Mouse (Mus musculus): ENCODE data around the gene Ifit2. TPM values are rescaled to one million over a fixed set of nuclear protein-coding genes. Genes with fewer than 3 reads are reported as not detected.
"Not testable (repeated sequence)": the region's sequence is repeated elsewhere in the genome, so short reads cannot be mapped to it uniquely, and the experiment has no call there.

Ifit2 gene
- total and polyA plus RNA-seq, 3 experiments = 0.69 to 2.7 TPM; not detected in 1

- not testable (repeated sequence) for H3K9ac ChIP-seq (ENCODE audit: control insufficient read depth, low read depth, low read length, poor library complexity, severe bottlenecking); H3K36me3 ChIP-seq (ENCODE audit: control insufficient read depth in 1 of 2, insufficient read depth in 2 of 2, low read length in 2 of 2); H3K27me3 ChIP-seq (ENCODE audit: control insufficient read depth in 1 of 2, insufficient read depth in 2 of 2, low read length in 2 of 2); H3K4me3 ChIP-seq (ENCODE audit: control insufficient read depth in 1 of 2, insufficient read depth in 1 of 2, low read depth in 2 of 2, low read length in 2 of 2); H3K79me2 ChIP-seq (ENCODE audit: control insufficient read depth, insufficient read depth, low read length, poor library complexity); H3K27ac ChIP-seq (ENCODE audit: control insufficient read depth, low read depth, low read length); H3K9me3 ChIP-seq (replicated peaks; ENCODE audit: insufficient read depth, low read length)
- peak; percentile 70 for DNase-seq (ENCODE audit: low read depth, low spot score)
- TF ChIP-seq EP300 (IDR thresholded peaks at IDR 0.05; ENCODE audit: low read depth in 1 of 2, low read length in 2 of 2) = peak in 1 of 2 experiments; percentile 28; a peak in 2 of 4 replicates
- peaks cover 3 to 13% of the 10 kb centered on the region in 2 experiments; a peak in 3 of 4 replicates for H3K4me1 ChIP-seq (ENCODE audit: control insufficient read depth in 1 of 2, insufficient read depth in 2 of 2, low read length in 2 of 2)
Observed at GRCm38 (mm10) chr19:34599250-34599649, 48.8 kb downstream of the Ifit2 start.

- not testable (repeated sequence) for H3K36me3 ChIP-seq (ENCODE audit: control insufficient read depth in 1 of 2, insufficient read depth in 2 of 2, low read length in 2 of 2); H3K79me2 ChIP-seq (ENCODE audit: control insufficient read depth, insufficient read depth, low read length, poor library complexity); H3K4me3 ChIP-seq (ENCODE audit: control insufficient read depth in 1 of 2, insufficient read depth in 1 of 2, low read depth in 2 of 2, low read length in 2 of 2); H3K9me3 ChIP-seq (replicated peaks; ENCODE audit: insufficient read depth, low read length); H3K27me3 ChIP-seq (ENCODE audit: control insufficient read depth in 1 of 2, insufficient read depth in 2 of 2, low read length in 2 of 2); H3K9ac ChIP-seq (ENCODE audit: control insufficient read depth, low read depth, low read length, poor library complexity, severe bottlenecking)
- H3K27ac ChIP-seq (ENCODE audit: control insufficient read depth, low read depth, low read length) = peak within 1 kb of the TSS; percentile 14; the same call in 1 of the 2 replicates
- peaks cover 3 to 14% of the 10 kb centered on the region in 2 experiments; a peak in 3 of 4 replicates for H3K4me1 ChIP-seq (ENCODE audit: control insufficient read depth in 1 of 2, insufficient read depth in 2 of 2, low read length in 2 of 2)
- peak; percentile 69 for DNase-seq (ENCODE audit: low read depth, low spot score)
Observed at GRCm38 (mm10) chr19:34601888-34602287, 51.4 kb downstream of the Ifit2 start, which contains the start of gene Ifit1bl1. Ifit1bl1 (minus strand) TSS chr19:34601956.

- Histone ChIP-seq H3K9me3 (replicated peaks; ENCODE audit: insufficient read depth, low read length) (no peaks in the 10 kb centered on the region), H3K36me3 (ENCODE audit: control insufficient read depth in 1 of 2, insufficient read depth in 2 of 2, low read length in 2 of 2) (no peaks in the 10 kb centered on the region; a peak in 1 of 4 replicates), H3K4me1 (ENCODE audit: control insufficient read depth in 1 of 2, insufficient read depth in 2 of 2, low read length in 2 of 2) (peaks cover 0 to 6% of the 10 kb centered on the region in 2 experiments; a peak in 2 of 4 replicates), H3K27ac (ENCODE audit: control insufficient read depth, low read depth, low read length) (no peak overlapping the region), H3K9ac (ENCODE audit: control insufficient read depth, low read depth, low read length, poor library complexity, severe bottlenecking) (no peak overlapping the region), H3K27me3 (ENCODE audit: control insufficient read depth in 1 of 2, insufficient read depth in 2 of 2, low read length in 2 of 2) (no peaks in the 10 kb centered on the region; a peak in 1 of 4 replicates), H3K4me3 (ENCODE audit: control insufficient read depth in 1 of 2, insufficient read depth in 1 of 2, low read depth in 2 of 2, low read length in 2 of 2) (no peak overlapping the region), H3K79me2 (ENCODE audit: control insufficient read depth, insufficient read depth, low read length, poor library complexity) (no peaks in the 10 kb centered on the region)
- TF ChIP-seq TBP (IDR thresholded peaks at IDR 0.05; ENCODE audit: low read depth, low read length) (peak; percentile 79), GABPA (IDR thresholded peaks at IDR 0.05; ENCODE audit: low read depth, low read length) (no peak), EP300 (IDR thresholded peaks at IDR 0.05; ENCODE audit: low read depth in 1 of 2, low read length in 2 of 2) (no peak), POLR2AphosphoS2 (IDR thresholded peaks at IDR 0.05; ENCODE audit: low read length) (no peak), MYC (IDR thresholded peaks at IDR 0.05; ENCODE audit: low read depth, low read length) (no peak), ETS1 (IDR thresholded peaks at IDR 0.05; ENCODE audit: low read depth, low read length) (no peak), NRF1 (IDR thresholded peaks at IDR 0.05; ENCODE audit: insufficient read depth, low read depth, low read length, poor library complexity, severe bottlenecking) (no peak), GATA1 (IDR thresholded peaks at IDR 0.05; ENCODE audit: low read depth, low read length) (peak; percentile 25; the same call in 1 of the 2 replicates), UBTF (IDR thresholded peaks at IDR 0.05; ENCODE audit: borderline replicate concordance, insufficient read depth, low read depth, low read length) (no peak), TCF12 (IDR thresholded peaks at IDR 0.05; ENCODE audit: low read depth, low read length) (no peak)
- DNase-seq (ENCODE audit: low read depth, low spot score) = peak; percentile 33
Observed at GRCm38 (mm10) chr19:34605472-34605871, 55.0 kb downstream of the Ifit2 start.

- H3K4me3 ChIP-seq (ENCODE audit: control insufficient read depth in 1 of 2, insufficient read depth in 1 of 2, low read depth in 2 of 2, low read length in 2 of 2); H3K27ac ChIP-seq (ENCODE audit: control insufficient read depth, low read depth, low read length); H3K36me3 ChIP-seq (ENCODE audit: control insufficient read depth in 1 of 2, insufficient read depth in 2 of 2, low read length in 2 of 2); H3K9me3 ChIP-seq (replicated peaks; ENCODE audit: insufficient read depth, low read length); DNase-seq (ENCODE audit: low read depth, low spot score); H3K79me2 ChIP-seq (ENCODE audit: control insufficient read depth, insufficient read depth, low read length, poor library complexity); H3K4me1 ChIP-seq (ENCODE audit: control insufficient read depth in 1 of 2, insufficient read depth in 2 of 2, low read length in 2 of 2); H3K27me3 ChIP-seq (ENCODE audit: control insufficient read depth in 1 of 2, insufficient read depth in 2 of 2, low read length in 2 of 2); H3K9ac ChIP-seq (ENCODE audit: control insufficient read depth, low read depth, low read length, poor library complexity, severe bottlenecking): not testable (repeated sequence)
Observed at GRCm38 (mm10) chr19:34607237-34608051, 57.0 kb downstream of the Ifit2 start, which contains the start of gene Ifit3b. Ifit3b (plus strand) TSS chr19:34607970.

GRCm38 (mm10) chr19:34610118-34610517 is 59.6 kb downstream of the Ifit2 start:
- not testable (repeated sequence) for H3K9ac ChIP-seq (ENCODE audit: control insufficient read depth, low read depth, low read length, poor library complexity, severe bottlenecking); H3K27ac ChIP-seq (ENCODE audit: control insufficient read depth, low read depth, low read length); DNase-seq (ENCODE audit: low read depth, low spot score)

More at GRCm38 (mm10) chr19:34610118-34610517, 59.6 kb downstream of the Ifit2 start:
- not testable (repeated sequence) for H3K79me2 ChIP-seq (ENCODE audit: control insufficient read depth, insufficient read depth, low read length, poor library complexity); H3K9me3 ChIP-seq (replicated peaks; ENCODE audit: insufficient read depth, low read length); H3K36me3 ChIP-seq (ENCODE audit: control insufficient read depth in 1 of 2, insufficient read depth in 2 of 2, low read length in 2 of 2); H3K4me1 ChIP-seq (ENCODE audit: control insufficient read depth in 1 of 2, insufficient read depth in 2 of 2, low read length in 2 of 2); H3K4me3 ChIP-seq (ENCODE audit: control insufficient read depth in 1 of 2, insufficient read depth in 1 of 2, low read depth in 2 of 2, low read length in 2 of 2); H3K27me3 ChIP-seq (ENCODE audit: control insufficient read depth in 1 of 2, insufficient read depth in 2 of 2, low read length in 2 of 2)

Measured in MEL (cell line).